Mouse (Mus musculus): Measurements from ENCODE around the gene Sash1.

Sash1 gene

DNA sequence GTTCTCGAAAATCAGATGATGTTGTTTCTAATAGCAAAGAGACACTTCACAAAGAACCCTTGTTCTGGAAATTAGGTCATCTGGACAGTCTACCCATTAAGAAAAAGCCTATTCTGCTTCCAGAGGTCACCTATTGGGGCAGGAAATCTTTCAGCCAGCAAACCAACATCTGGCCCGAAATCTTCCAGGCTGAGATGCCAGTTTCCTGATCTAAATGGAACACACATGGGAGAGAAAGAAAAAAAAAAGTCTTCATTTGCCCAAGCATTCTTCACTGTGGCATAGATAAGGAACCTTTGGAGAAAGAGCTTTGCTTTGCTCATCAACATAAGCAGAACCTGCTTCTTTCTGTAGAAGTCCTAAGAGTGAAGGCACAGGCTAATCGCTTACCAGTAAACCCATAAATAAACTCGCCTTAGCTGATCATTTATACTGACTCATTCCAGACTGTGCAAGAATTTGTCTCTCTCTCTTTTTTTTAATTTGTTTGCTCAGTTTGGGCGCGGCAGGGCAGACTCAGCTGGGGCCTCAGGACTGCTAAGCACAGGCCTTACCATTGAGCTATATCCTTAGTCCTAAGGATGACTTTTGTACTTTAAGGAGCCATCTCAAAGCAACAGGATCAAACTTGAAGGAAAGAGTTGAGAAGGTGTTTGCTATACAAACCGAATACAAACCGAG, 13.1 kb upstream of the Sash1 start:
- no peak for DNase-seq (ENCODE audit: low read depth)

DNA sequence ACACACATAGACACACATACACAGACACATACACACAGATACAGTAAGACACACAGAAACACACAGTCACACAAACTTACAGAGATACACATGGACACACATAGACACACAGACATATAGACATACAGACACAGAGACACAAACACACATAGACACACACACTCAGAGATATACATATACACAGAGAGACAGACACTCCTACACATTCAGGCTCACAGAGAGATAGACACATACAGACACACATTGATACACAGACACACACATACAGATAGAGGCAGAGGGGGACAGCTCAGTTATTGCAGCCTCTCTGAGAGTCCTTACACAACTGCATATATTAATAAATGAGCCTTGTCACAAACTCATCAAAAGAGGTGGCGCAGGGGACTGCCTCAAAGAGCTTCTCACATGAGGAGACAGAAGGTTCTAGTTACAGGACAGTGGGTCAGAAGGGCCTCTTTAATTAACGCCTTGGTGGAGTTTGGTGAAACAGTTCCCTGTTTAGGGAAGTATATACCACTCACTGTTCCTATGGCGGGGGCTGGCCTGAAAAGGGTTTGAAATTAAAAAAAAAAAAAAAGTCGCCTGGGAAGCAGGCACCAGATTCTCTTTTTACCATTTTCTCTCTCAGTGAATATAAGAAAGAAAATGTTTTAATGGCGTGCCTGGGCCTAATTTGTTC, 12.4 kb upstream of the Sash1 start:
- no peak for DNase-seq (ENCODE audit: low read depth)

DNA sequence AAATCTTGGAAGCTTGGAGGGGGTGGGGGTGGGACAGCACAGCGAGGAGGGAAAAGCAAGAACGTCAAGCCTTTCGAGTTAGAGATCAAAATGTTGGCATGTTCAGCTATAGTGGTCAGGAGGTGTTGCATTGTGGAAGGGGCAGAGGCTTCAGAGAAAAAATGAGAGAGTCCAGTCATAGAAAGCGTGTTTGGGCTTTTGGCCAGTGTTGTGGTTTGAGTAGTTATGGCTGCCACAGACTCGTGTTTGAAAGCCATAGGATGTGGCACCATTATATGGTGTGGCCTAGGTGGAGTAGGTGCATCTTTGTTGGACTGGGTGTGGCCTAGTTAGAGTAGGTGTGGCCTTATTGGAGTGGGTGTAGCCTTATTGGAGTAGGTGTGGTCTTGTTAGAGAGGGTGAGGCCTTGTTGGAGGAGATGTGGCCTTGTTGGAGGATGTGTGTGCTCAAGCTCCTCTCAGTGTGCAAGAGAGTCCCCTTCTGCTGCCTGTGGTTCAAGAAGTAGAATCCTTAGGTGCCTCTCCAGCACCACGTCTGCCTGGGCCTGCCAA, 9.2 kb upstream of the Sash1 start:
- no peak for DNase-seq (ENCODE audit: low read depth)

DNA sequence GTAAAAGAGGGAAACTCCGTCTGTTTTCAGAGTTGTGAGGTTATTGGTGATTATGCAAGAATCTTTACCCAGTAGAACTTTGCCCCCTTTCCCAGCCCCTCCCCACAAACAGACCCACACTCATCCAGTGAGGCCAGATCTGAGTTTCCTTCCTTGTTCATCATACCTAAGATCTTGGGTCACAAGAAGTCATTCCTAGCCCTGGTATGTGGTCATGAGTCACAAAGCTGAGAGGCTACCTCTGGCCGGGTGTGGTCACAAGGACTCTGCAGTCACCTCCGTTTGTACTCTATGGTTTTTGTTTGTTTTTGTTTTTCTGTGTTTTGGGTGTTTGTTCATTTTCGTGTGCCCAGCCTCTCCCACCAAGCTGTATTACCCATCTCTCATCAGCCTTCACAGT, 4.6 kb upstream of the Sash1 start:
- no peak for DNase-seq (ENCODE audit: low read depth)

DNA sequence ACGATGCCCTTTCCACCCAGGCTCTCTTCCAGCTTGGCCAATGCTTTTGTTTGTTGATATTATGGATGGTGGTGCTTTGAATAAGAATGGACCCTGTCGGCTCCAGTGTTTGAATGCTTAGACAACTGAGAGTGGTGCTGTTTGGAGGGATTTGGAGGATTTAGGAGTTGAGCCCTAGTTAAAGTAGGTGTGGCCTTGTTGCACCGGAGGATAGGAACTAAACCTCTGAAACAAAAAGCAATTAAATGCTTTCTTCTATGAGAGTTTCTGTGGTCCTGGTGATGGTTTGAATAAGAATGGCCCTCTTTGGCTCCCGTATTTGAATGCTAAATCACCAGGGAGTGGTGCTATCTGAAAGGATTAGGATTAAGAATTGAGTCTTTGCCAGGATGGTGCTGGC, 3.5 kb upstream of the Sash1 start:
- no peak for DNase-seq (ENCODE audit: low read depth)

DNA sequence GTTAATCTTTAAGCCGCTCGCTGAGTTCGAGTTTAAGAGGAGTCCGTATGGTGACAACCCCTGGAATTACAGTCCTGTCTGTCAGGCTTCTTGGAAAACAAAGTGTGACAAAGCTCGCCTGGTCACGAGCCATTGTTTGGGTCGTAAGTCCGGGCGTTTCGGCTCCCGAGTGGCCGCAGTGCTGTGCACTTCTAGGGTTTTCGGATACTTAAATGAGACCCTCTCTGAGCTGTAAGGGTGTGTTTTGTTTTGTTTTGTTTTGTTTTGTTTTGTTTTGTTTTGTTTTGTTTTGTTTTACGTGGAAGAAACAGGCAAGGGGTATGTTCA, 621 bp upstream of the Sash1 start:
- no peak for DNase-seq (ENCODE audit: low read depth)

DNA sequence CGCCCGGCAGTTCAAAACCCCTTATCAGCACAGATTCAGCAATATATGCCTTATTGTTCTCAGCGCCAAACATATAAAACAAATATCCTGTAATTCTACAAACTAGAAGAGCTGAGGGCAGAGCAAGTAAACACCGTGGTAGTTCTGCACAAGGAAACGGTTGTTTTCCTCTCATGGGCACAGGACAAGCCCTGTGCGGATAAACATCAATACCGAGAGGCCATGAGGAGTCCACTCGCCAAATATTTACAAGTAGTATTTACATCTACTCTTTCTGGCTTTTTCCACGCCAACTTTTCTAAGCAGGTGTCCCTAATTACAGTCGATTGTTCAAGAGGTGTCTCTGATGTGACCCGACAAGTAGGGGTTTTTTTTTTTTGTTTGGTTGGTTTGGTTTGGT, 669 bp downstream of the Sash1 start:
- DNase-seq (ENCODE audit: low read depth): no peak

DNA sequence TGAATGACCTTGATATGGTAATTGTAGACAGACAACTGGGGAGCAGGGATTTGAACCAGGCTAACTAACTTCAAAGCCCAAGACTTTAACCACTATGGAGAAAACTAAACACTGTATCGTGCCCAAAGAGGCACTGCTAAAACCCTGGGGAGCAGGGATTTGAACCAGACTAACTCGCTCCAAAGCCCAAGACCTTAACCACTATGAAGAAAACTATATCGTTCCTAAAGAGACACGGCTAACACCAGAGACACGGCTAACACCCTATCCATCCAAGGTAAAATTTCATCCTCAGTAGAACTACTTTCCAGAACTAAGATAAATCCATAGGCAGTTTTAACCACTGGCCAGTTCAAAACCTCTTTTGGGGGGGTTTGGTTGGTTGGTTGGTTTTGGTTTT, 1.3 kb downstream of the Sash1 start:
- DNase-seq (ENCODE audit: low read depth): no peak

DNA sequence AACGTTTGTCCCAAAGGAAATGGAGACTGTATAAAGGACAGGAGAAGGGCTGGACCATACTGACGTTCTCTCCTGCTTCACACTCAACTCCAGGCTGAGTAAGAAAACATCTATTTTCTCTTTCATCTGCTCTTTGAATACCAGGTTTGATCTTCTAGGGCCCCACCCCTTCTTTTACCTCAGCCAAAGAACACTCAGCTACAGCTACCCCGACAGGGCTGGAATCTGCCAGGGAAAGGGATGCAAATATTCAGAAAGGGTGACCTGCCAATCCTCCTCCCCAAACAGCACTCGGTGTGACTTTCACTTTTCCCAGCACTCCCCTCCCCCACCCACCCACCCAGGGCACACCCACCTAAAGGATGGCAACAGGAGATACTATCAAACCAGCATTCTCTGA, 2.2 kb downstream of the Sash1 start:
- no peak for DNase-seq (ENCODE audit: low read depth)

DNA sequence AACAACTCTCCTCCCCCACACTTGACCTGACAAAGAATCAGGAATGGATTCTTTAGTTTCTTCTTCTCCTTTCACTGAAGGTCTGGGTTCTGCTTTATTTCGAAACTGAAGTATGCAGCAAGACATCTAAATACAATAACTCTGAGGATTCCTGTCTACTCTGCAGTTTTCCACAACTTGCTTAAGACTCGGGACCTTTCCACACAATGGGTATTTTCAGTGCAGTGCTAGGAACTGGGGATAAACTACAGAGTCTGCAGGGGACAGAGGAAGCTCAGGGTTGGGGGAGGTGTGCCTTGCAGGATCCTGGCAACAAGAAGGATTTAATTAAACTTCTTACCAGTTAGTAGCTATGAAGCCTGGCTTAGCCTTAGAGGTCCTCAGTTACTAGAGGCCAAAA, 4.1 kb downstream of the Sash1 start:
- no peak for DNase-seq (ENCODE audit: low read depth)

DNA sequence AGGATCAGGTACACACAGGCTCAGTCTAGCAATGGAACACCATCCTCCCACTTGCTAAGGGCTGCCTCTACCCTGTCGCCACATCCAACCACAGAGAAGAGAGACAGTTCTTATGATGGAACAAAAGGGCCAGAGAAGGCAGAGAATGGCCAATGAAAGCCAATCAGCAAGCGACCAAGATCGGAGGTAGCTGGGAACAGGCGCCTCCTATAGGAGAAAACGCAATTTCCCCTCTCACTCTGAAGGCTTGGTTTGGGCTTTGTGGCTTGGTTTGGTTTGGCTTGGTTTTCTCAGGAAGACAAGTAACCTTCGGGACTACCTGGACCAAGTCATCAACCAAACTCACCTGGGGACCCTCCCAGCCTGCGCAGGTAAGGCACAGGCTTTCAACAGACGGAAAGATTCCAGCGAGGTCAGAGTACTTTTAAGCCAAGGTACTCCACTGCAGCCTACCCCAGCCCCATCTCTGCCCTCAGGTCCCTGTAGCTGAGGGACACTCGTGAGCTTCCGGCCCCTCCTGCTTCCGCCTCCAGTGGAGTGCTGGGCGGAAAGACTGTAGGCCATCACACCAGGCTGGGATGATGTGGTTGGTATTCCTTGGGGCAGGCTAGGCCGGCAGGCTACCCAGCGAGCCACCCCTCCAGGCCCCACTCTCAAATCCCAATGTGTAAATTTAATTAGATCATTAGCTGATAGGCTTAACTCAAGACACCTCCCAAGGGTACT, 4.8 kb downstream of the Sash1 start:
- no peak for DNase-seq (ENCODE audit: low read depth)

DNA sequence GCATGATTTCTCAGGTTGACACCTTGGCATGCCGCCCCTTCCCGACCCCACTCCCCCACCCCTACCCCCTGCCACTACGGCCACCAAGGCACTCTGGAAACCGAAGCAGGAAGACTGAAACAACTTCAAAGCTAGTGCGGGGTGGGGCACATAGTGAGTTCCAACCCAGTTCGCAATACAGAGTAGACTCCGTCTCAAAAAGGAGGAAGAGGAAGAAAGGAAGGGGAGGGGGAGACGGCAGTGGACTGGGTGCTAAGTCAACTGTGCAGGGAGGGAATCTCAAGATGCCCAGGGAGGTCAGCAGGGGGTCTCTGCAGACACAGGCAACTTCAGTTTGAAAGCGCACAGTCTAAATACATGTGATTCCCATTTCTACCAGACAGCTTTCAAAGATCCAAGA, 7.0 kb downstream of the Sash1 start:
- no peak for DNase-seq (ENCODE audit: low read depth)

DNA sequence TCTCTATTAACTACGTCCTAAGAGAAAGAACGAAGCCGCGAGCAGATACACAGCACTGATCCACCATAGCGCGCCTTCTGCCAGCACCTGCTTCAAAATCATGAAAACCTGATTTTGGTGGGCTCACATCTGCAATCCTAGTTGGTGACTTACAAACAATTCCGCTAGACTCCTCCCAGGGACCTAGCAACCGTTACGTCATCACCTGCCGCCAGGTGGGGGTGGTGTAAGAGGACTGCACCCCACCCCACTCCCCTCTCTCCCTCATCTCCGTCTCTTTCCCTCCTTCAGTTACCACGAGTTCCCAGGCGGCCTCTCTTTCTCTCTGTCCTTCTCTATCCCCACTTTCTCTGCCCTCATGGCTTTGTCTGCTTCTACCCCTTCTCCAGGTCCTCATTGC, 7.5 kb downstream of the Sash1 start:
- no peak for DNase-seq (ENCODE audit: low read depth)

DNA sequence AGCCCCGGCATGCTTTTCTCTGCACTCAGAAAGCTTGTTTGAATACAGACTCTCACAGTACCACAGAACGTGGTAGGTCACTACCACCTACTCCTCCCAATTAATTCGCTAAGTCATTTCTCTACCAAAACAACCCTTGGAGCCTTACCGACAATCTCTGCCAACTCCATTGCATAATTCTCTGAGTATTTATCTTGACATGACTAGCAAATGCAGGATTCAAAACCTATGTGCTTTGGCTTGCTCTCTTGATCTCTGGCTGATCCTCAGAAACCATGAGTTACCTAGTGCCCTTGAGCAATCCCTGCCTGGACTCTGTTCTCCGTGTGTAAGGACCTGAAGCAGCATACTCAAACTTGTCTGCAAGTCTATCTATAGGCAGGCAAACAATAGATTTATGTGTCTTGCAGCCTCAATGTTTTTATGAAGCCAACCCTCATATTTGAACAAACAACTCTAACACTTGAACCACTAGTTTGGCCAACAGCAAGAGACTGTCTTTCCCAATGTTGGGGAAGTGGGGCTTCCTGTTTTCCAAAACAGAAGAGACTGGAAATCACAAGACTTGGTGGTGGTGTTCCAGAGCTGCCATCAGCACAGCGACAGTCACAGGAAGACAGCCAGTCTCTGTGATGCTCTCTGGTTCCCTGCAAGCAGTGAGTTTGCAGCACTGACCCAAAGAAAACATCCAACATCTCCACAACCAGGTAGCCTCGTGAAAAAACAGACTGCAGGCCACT, 12.1 kb downstream of the Sash1 start:
- DNase-seq (ENCODE audit: low read depth): no peak

DNA sequence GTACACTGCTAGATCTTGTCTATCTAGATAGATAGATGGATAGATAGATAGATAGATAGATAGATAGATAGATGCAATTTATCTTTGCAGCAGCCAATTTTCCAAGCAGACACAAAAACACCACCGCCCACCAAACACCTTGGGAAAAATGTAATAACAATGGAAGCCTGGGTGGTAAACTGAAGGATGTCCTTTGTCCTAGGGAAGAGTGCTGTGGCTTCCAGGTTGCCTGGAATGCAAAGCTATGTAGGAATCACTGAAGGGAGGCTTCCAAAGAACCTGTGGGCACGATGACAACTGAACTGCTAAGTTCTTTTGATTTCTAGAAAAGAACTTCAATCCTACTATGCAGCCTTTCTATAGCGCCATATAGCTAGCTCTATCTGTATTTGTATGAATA, 13.1 kb downstream of the Sash1 start:
- DNase-seq (ENCODE audit: low read depth): no peak

DNA sequence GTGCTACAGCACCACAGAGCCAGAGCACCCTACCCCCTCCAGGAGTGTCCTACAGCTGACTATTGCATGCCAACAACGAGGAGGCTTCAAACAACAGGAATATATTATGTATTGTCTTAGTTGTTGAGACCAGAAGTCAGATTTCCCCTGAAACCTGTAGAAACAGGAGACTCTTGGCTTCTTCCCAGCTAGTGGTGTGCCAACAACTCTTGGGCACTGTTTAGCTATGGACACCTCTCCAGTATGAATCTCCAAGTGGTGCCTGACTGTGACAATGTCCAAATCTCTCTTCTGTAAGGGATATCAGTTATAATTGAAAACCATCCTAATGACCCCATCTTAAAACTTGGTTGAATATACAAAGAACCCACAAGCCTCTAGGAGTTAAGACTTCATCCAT, 13.9 kb downstream of the Sash1 start:
- DNase-seq (ENCODE audit: low read depth): no peak

DNA sequence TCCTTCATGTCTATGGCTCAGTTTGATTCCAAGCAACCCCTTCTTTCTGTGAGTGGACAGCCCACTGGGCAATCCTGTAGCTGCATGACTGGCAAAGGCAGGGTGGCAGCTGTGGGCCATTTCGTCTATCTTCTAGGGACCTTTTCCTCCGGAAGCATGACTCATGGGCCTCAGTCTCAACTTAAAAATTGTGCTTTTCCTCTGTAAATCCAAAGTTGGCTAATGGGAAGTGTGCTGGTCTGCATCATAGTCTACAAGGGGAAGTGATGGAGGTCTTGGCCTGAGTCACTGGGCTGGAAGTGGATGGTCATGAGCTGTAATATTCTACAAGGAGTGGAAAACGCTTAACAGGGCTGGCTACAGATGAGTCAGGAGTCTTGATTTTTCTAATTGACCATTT, 15.5 kb downstream of the Sash1 start:
- no peak for DNase-seq (ENCODE audit: low read depth)

DNA sequence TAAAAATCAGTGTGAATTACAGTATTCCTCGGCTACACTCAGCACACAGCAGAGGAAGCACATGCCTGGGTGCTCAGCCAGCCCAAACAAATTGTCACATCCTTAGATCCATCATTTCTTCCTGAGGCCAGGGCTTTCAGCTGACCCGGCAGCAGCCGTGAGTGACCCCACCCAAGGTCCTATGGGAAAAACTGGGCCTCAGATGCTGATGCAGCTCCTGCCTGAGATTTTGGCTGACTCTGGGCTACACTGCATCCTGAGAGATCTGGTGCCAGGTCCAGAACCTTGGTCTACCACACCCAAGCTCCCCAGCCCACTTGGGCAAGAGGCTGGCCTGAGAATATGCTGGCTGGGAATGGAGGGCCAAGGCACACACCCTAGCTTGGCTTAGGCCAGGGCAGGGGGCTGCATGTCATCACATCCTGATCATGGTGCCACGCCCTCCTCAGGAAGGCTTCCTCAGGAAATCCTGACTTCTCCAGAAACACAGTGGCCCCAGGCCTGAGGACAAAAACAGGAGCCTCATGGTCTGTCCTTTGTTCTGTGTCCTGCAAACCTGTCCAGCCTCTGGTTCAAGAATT, 19.7 kb downstream of the Sash1 start:
- no peak for DNase-seq (ENCODE audit: low read depth)

DNA sequence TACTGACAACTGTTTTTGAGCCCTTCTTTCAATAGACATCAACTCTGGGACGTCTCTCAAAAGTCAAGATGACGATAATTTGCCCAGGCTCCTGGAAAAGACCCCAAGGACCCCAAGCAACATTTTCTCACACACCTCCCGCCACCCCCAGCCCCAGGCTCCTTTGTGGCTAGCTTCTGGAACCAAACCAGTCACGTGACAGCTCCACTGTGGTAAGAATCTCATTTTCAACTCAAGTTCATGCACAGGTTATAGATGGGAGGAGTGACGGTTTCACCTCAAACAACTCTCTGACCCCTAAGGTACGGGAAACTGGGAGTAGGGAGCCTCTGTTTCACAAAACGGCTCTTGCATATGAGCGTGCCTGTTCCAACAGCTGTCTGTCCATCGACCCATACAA, 25.2 kb downstream of the Sash1 start:
- DNase-seq (ENCODE audit: low read depth): no peak

DNA sequence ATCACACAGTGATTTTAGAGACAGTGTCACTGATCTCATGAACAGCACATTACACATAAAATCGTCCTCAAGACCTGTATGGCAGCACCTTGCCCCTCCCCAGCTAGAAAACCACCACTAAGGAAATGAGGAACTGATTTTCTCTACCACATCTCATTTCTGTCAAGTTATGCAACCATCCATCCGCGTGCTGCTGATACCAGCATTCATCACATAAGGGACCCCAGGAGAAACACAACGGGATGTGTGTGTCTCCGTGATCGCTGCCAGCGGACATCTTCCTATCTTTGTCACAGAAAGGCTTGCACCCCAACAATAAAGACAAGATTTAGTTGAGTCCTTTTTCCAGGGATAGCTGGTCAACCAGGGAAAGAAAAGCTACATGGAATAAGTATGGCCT, 27.2 kb downstream of the Sash1 start:
- no peak for DNase-seq (ENCODE audit: low read depth)

DNA sequence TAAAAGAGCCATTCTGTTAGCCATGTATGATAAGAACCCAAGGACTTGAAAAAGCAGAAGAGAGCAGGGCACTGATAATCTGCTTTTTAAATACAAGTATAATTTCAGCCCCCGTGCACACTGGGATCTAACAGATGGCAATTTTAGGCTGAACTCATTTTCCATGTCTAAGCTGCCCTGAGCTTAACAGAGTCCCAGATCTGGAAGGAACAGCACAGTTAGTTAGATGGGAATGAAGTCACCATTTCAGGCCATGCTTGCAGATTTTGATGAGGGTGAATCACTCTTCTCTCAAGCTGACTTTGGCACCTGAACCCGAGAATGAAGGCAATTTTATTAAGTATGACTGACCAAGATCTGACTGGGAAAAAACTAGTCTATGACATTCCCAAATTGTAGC, 28.9 kb downstream of the Sash1 start:
- DNase-seq (ENCODE audit: low read depth): no peak

DNA sequence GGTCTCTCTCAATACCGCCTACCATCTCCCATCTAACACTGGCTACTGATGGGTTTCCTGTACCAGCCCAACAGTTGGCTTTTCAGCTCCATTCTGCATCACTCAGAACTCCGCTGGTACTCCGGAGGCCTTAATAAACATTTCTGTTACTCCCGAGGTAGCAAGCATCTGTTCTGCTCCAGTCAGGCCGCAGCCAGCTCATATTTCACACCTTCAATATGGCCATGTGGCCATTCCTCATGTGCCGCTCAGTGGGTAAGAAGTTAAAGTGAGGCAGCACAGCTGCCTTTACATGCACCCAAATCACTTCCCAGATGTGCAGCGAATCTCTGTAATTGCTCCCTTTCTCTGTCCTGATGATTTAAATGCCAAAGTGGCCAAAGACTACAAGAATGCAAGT, 32.5 kb downstream of the Sash1 start:
- DNase-seq (ENCODE audit: low read depth): no peak

All from induced T-regulatory cell, adult 2 months (primary cell).